Mouse (Mus musculus): ENCODE results near the gene Fgf12. TPM values are rescaled to one million over a fixed set of nuclear protein-coding genes. Genes with fewer than 3 reads are reported as not detected.

Fgf12 gene
- polyA plus RNA-seq, 1 experiment: 0.17 TPM

DNA sequence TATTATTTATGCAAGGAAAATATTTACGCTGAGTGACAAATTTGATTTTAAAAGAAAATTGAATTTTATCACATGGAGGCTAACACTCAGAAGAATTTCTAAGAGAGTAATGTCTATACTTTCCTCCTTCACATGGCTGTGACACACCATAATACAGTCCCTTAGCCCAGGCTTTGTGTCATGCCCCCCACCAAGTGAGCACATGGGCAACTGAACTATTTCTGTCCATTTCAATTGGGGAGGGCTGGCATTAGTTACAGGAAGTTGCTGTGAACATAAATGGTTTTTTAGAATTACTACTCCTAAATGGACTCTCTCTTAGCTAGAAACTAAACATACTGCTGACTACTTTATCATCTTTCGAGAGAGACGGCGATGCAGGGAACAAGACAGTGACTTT is 276.2 kb downstream of the Fgf12 start:
- no peak for DNase-seq (ENCODE audit: low spot score)

DNA sequence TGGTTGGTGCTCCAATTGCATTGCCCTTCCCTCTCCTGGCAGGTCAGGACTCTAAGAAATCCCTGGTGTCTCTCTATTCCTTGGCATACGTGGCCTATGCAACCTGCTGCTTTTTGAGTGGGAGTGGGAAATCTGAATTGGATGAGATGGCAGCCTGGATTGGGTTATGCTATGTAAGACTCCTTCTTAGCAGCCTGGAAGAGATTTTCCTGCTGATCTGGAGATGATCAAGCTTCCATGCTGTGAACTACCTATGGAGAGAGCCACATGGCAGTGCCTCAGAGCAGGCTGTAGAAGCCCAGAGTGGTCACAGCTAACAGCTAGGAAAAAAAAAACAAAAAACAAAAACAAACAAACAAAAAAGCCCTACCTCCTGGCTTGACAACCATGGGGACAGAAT is 277.3 kb downstream of the Fgf12 start:
- DNase-seq (ENCODE audit: low spot score): no peak

DNA sequence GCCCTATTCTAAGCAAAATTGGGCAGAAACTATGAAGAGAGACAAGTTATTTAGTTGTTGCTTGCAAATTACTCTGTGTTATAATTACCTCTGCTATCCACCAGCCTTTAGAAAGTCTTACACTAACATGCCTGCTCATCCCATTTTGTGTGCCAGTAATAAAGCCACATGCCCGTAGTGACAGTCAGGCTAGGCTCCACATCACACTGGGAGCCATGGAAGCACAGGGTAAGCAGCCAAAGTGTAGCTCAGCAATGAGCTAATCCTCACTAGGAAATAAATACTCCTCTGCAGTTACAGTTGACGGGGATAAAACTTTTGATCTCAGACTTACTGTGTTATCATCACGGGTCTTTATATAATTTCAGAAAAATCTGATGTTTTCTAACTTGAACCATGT is 298.0 kb downstream of the Fgf12 start:
- DNase-seq (ENCODE audit: low spot score): no peak

DNA sequence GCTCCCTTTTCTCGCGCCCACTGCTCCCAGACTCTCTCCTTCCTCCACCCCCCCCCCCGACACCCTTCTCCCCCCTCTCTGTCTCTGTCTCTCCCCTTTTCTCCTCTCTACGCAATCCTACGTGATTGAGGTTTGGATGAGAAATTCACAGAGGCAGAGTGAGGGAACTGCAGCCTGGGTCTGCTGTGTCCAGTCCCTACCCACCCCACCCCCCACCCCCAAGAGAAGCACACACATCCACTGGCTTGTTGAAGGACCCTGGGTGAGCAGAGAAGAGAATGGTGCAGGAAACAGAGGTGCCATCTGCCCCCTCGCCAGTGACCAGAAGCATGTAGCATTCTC is 305.8 kb downstream of the Fgf12 start:
- DNase-seq (ENCODE audit: low spot score): no peak

DNA sequence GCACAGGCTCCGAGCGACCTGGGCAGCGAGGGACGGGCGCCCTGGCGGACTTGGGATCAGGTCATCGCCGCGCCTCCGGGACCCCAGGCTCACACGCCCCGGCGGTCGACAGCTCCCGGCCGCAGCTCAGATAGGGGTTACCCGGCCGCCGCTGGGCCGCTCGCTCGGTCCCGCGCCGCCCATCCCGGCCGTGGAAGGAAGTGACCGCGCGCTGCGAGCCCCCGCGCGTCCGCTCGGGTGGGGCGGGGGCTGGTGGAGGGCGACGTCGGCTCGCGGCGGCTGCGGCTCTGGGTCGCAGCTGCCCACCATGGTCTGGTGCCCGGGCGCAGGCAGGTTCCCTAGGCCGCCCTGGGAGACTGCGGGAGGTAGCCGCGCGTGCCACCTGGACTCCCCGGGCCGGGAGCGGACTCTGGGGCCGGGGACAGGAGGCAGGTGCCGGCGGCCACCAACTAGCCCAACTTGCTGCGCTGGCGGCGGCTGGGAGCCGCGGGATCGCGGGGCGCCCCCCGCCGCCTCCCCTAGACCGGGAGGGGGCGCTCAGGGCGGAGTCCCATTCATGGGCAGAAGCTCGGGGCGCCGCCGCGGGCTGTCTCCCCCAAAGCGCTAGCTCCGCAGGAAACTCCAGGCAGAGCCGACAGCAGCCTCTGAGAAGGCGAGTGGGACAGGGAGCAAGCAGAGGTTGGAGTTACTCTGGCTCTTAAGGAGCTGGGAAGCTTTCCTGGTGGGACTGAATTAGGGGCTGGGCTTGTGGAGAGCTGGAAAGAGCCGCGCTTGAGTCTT is 306.3 kb downstream of the Fgf12 start:
- no peak for DNase-seq (ENCODE audit: low spot score)

DNA sequence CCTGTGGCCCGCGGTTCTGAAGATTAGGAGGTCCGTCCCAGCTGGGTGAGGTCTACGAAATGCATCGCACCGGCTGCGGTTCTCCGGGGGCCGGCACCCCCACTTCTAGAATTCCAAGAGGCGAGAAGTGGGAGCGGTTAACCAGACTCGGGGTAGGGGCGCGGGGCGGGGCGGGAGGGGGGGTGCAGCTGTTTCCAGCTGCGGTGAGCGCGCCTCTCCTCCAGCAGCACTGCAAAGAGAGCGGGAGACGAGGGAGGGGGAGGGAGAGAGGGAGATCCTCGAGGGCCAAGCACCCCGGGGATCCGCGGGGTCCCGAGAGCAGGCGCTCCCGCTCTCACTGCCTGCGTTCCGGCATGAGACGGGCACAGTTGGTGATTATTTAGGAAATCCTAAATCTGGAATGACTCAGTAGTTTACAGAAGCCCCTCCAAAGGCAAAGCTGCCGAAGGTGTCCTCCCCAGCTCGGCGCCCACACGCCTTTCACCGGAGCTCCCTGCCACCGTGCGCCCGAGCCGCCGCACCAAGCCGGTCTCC is 307.0 kb downstream of the Fgf12 start:
- DNase-seq (ENCODE audit: low spot score): no peak

DNA sequence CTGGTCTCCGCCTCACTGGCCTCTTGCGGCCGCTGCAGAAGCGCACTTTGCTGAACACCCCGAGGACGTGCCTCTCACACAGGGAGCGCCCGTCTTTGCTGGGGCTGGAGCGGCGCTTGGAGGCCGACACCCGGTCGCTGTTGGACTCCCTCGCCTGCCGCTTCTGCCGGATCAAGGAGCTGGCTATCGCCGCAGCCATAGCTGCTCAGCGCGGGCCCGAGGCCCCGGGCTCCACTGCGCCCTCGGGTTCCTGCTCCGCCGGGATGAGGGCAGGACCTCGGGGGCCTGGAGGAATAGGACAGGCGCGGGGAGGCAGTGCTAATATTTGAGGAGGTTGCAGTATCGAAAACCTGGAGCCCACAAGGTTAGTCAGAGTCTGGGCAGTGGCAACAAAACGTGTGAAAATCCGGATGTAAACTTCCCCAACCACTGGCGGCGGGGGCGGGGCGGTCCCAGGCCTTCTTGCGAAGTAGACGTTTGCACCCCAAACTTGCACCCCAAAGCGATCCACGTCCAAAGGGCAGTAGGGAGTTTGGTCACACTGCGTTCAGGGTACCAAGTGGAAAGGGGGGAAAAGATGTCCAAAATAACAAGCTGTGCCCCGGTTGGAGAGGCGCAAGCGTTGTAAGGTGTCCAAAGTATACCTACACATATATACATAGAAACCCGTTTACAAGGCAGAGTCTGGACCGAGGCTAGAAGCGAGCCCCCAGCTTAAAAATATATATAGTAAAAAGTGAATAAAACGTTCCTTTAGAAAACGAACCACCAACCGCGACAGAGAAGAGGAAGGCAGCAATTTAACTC is 307.7 kb downstream of the Fgf12 start:
- DNase-seq (ENCODE audit: low spot score): no peak

DNA sequence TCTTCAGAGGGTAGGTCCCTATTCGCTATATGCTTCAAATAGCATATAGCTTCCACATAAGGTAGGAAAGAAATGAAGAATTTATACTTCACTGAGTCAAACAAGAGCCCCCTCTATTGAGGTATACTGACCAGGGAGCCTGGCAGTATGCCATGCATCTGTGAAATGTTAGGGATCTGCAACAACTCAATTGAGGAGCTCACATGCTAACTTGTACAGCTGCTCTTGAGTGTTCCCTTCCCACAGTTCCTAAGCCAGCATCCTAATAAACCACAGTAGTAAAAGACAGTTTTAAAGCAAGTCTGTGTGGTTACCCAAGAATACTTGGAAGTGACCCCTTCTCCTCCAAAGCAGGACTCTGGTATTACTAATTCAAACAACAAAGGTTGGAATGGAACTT is 331.3 kb downstream of the Fgf12 start:
- DNase-seq (ENCODE audit: low spot score): no peak

DNA sequence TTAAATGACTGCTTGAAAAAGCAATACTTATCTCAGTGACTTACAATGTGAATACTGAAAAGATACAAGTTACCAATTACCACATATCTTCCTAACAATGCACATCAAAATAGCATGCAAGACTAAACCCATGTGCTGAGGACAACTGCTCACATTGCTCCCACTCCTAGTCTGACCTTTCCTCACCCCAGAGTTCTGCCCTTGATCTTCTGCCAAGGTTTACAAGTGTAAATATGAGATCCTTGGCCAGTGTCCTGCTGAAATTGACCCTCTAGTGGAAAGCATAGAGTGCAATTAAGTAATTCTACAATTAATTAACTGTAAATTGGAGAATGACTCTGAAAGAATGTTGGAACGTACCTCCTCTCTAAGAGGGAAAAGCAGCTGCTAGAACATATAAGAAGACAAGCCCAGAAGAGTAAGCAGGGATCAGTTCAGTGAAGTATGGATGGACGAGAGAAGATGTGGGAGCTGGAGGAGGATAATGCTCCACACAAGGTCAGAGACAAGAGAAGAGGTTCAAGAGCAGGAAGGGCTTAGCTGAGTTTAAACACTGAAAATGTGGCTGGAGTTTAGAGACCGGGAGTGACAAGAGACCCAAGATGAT is 333.1 kb downstream of the Fgf12 start:
- no peak for DNase-seq (ENCODE audit: low spot score)

DNA sequence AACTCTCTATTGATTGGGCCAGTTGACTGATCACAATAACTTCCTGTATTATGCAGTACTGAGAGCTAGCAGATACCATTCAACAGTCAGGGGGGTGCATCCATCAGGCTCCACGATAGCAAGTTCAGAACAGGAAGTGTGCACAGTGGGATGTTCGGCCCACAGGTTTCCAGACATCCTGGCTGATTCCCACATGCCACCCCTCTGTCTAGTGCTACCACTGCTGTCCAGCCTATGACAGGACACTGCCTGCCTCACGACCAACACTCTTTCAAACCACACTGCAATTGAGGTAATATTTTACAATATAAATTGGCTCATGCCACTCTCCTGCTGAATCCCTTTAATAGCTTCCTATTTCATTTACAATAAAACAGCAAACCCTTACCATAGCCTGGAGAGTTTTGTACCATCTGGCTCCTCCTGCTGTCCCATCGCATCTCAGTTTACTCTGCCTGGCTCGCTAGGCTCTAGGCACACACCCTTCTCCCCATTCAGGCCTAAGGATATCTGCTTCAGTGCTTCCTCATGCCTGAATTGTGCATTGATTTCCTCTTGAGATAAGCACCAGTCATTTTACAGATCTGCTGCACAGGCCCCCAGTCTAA is 341.6 kb downstream of the Fgf12 start:
- DNase-seq (ENCODE audit: low spot score): no peak

DNA sequence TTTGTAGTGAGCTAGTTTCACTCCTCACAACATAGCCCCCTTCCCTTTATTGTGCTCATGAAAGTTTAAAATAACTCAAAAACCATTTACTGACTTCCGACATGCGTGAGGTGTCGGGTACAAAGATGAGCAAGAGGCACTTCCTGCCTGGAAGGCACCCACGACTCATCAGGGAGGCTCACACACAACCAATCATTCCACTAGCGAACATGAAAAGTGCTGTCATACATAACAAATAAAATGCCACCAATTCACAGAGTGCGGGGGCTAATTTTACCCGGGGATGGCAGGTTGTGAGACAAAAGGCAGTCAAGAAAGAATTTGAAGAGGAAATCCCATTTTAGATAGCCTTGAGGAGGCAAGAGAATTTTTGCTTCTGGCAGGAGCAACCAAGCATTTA is 344.6 kb downstream of the Fgf12 start:
- no peak for DNase-seq (ENCODE audit: low spot score)

DNA sequence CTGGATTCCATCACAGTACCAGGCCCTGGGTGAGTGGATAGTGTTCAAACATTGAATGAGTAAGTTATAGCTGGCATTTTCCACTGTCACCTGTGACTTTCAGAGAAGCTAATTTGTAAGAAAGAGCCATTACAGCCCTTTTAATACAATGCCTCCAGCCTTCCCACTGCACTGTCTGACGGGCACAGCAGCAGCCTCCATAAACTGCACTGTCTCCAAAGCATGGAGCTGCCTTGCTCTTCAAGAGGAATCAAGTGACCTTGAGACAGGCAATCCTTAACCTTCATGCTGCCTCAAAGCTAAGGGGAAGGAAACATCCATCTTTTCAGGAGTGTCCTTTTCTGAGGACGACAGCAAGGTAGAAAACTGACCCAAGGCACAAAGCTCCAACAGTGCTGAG is 345.0 kb downstream of the Fgf12 start:
- no peak for DNase-seq (ENCODE audit: low spot score)

DNA sequence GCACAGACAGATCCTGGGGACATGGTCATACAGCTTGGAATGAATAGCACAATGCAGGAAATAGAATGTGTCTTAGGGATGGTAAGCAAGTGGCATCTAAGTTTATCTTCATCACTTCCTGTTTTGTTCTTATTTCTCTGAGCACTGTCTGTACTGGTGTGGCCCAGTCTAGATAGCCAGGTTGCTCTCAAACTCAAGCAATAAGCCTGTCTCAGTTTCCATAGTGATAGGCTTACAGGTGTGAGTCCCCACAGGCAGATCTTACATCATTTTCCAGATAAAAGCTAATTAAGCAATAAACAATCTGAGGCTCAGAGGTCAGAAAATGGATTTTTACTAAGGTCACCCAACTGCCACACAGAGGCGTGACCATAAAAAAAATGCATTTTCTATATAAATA is 348.7 kb downstream of the Fgf12 start:
- no peak for DNase-seq (ENCODE audit: low spot score)

DNA sequence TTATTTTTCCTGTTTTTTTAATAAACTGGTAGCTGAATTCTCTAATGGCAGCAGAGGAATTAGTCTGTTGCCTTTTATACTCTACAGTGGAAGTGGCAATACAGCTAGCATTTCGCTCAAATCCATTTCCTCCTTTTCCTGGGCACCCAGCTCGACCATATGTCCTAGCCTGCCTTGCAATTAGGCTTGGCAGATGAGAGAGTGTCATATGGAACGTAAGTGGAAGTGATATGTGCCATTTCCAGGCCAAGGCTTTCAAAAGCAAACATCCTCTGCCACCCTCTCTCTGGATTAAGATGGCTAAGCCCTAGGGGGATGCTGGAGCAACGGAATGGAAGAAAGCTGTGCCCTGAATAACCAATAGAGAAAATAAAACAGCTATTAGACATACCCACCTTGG is 350.2 kb downstream of the Fgf12 start:
- no peak for DNase-seq (ENCODE audit: low spot score)

DNA sequence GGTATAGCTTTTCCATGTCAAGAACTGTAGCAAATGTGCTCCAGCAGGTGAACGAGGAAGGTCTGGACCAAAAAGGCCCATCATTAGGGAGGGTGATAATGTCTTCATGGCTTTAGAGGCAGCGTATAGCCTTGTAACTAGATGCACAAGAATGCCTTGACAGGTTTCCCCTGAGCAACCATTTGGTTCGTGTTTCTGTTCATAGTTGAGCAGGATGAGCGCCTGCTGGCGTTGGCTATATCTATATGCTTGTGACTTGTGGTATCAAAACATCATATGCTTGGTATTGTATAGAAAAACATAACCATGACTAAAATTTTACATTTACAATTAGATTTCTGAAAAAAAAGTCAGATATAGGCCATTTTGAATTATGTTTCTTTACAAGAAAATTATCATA is 361.6 kb downstream of the Fgf12 start:
- no peak for DNase-seq (ENCODE audit: low spot score)

DNA sequence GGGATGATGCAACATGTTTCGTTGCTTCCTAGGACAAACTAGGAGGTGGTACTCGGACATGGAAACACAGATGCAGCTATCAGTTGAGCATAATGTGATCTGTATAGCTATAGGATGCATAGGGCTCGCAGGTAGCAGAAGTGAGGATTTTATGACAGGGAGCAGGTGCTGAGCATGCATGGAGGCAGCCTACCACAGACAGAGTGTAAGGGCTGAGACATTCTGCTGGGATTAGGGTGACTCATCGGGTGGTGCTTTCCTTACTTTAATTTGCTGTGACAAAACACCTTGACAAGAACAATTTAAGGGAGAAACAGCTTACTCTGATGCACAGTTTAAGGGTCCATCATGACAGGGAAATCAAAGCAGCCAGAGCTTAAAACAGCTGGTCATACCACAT is 363.8 kb downstream of the Fgf12 start:
- no peak for DNase-seq (ENCODE audit: low spot score)

DNA sequence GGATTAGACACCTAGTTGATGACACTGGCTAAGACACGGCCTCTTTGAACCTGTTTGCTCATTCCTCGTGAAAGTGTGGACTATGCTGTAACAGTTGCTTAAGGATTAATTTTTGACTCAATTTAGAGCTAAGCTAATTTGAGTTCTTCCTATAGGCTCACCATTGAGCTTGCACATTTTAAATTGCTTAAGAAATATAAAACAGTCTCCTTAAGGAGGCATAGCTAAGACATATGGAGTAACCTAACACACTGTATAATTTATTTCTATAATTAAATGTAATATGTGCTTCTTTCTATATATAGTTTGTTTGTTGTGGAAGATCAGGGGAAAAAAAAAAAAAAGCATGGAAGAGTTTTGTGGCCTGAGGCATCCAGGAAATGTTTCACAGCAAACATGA is 378.1 kb downstream of the Fgf12 start:
- DNase-seq (ENCODE audit: low spot score): no peak

DNA sequence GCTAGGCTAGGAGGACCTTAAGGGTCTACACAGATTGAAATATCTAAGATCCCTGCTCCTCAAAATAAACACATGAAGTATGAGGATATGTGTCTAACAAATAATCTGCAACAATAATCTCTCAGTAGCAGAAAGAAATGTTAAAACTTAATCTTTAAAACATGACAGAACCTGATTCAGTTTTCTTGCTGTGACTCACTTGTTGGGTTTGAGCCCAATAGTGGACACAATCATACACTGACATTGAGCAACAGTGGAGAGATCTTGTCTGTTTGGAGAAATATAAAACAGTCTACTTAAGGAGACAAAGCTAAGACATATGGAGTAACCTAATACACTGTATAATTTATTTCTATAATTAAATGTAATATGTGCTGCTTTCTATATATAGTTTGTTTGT is 379.6 kb downstream of the Fgf12 start:
- DNase-seq (ENCODE audit: low spot score): no peak

DNA sequence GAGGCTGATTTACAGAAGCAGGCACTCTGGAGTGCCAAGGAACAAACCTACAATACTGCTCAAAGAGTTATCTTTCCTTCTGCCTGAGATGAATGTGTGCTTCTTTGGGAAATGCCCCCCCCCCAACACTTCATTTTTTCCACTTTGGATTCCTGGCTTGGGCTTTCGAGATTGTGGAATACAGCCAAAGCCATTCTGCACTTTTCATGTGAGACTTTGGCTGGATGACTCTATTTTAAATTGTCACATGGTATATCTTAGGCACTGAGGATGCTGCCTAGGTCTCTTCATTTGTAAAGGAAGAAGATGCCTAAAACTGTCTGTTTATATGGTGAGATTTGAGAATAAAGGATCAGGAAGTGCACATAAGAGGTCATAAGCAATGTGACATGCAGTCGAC is 402.2 kb downstream of the Fgf12 start:
- no peak for DNase-seq (ENCODE audit: low spot score)

DNA sequence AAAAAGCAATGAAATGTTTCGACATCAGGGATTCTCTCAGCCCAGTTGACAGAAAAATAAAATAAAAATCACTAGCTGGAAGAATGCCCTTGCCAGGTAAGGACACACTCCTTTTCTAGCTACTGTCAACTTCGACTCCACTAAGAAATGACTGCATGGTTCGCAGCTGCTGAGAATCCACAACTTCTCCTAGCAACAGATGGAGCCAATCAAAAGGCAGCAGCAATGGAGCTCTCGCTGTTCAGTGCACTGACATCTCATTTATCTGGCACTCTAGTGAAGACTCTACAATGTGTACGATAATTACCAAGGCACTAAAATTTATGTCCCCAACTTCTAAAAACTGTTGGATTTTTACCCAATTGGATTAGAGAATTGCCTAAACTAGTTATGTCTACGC is 407.5 kb downstream of the Fgf12 start:
- no peak for DNase-seq (ENCODE audit: low spot score)

DNA sequence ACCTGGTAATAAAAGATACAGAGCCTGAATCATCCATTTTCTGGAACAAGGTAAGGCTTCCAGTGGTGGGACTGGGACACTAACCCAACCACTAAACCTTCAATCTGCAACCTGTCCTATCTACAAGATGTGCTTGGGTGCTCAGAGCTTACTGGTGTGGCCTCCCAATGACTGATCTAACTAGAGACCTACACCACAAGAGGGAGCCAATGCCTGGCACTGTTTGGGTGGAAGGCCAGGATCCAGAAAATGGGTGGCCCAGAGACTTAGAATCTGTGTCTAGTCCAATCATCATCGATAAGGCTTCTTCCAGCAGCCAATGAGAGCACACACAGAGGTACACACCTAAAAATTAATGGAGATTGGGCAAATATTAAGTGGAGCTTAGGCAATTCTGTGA is 414.9 kb downstream of the Fgf12 start:
- no peak for DNase-seq (ENCODE audit: low spot score)

DNA sequence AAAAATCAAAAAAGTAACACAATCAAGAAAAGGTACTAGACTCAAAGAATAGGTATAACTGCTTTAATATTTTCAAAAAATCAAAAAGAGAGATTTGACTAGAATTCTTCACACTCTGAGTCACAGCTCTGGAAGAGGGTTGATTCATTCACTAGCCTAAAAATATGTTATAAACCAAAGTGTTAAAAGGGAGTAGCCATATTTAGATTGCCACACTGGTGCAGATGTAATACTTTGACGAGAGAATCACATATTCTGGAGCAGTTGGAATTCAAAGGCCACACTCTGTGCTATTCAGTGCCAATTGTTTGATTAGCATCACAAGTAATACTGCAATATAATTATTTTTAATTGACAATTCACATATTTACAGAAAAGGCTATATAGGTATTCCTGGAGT is 416.2 kb downstream of the Fgf12 start:
- no peak for DNase-seq (ENCODE audit: low spot score)

DNA sequence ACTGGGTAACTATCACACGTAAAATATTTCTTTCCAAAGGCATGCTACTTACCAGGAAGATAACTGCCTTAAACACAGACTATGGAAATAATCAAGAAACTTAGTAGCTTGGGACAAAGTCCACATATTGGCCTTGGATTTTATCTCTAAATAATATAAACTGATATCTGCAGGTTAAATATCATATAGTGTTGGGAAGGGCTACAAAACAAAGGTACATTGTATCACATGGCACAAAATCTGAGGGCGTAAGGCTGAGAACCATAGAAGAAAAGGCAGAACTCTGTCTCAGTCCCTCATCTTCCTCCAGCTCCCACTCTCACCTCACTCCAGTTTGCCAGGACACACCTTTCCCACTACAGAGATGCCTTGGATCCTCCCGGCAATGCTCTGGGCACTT is 417.8 kb downstream of the Fgf12 start:
- no peak for DNase-seq (ENCODE audit: low spot score)
